Mouse (Mus musculus) right cerebral cortex, adult 2 months (tissue): ENCODE measurements around the gene Tbc1d14.

Source experiments
- DNase-seq, 2 experiments: peaks; one replicate each; pipeline ENCODE4 v3.0.0; 2021 to 2022; ENCODE audit warnings: low spot score in 2 of 2

Gene Tbc1d14

DNA sequence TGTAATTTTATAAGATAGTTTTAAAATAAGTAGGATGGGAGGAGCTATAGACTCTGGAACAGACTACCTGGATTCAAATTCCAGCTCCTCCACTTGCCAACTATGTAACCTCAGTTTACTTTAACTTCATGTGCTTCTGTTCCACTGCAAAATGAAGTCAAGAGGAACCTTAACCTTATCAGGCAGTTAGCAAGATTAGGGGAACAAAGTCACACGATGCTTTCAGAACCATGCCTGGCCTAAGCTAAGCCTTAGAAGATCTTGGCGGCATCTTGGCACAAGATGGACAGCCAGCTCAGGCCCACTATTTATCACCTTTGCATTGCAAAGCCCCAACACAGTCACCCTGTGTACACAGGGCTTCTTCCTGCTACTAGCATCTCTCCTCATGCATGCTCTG is 14.1 kb downstream of the Tbc1d14 start:
- DNase-seq: no peak

DNA sequence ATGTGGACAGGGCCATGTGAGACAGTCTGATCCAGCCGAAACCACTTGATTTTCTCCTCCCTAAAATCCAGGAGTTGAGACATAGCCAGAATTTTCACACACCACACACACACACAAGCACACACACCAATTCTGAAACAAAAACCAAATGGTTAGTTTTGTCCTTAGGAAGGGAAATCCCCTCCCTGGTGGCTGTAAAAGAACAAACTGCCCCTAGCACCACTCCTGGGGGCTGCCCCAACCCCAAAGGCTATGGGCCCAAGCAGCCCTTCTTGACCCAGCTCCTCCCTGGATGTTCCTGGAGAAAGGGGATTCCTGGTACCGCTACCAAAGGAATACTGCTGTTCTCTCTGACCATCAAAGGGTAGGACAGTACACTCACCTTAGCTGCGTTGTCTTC is 16.6 kb downstream of the Tbc1d14 start:
- no peak for DNase-seq

DNA sequence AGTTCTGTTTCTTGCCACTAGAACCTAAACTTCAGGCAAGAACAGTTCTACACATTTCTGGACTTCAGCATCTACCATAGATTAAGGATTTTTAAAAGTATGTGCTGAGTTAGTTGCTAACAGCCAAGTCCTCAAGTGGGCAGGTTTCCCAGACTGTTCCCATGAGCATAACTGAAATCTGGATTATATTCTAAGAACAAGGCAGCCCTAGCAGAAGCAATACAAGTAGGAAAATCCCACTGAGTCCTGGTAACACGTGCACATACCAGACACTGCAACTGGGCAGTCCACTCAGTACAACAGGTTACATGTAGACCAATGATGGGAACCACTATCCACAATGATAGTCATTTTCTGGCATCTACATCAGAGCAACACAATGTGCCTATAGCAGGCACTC is 17.3 kb downstream of the Tbc1d14 start:
- DNase-seq: no peak

DNA sequence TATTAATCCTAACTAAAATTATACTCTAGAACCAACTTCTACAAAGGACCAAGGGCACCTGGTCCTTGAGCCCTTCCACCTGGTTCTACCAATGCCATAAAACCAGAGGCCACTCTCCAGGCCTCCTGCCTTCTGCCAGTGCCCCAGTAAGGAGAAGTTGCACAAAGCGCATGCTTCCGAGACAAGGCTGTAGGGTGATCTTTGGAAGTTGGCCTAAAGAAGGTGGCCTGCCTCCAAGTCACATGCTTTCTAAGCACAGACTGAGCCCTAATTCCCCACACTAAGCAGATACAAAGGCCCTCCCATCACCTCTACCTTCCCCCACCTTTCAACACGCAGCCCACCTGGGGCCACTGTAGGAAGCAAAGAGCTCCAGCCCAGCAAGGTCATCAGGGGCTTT is 17.8 kb downstream of the Tbc1d14 start:
- no peak for DNase-seq

DNA sequence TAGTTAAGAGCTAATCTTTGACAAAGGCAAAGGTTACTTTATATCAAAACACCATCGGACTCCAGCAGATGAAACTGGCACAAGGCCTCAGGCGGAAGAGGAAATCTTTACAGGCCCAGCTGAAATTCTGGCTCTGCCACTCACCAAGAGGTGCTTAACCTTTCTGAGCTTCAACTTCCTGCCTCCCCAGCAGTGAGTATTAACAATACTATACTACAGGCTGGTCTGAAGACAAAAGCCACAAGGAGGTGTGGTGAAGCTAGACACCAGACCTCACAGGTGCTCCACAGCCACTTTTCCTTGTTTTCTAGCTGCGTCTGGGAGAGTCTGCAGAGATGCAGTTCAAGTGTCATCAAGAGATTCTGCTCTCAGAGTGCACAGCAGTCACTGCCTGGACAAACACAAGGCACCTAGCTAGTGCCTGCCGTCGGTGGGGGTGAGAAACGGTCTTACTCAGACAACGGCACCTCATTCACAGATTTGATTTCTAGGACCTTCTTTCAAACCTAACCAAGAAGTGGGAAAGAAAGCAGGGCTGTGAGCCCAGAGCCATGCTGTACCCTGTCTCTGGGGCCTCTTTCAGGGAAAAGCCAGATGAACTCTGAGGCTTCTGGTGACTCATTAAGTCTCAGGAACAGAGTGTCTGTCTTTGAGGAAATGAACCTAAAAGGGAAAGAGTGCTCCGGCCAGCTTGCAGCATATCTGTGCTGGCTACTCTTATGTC is 18.8 kb downstream of the Tbc1d14 start:
- DNase-seq: no peak

DNA sequence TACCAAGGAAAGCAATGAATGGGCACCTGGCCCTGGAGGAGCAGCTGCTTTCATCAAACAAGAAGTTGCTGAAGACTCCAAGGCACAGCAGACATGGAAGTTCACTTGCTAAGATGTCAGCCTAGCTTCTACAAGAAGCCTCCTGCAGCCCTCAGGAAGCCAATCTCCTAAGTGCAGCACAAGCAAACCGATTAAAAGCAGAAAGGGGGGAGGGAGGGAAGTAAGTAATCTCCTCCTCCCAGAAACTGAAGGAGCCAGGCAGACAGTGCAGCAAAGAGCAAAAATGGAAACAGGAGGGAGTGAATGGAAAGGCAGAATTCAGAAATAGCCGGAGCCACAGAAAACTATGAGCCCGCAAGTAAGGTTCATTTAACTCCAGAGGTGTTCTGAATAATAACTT is 19.7 kb downstream of the Tbc1d14 start:
- DNase-seq: no peak

DNA sequence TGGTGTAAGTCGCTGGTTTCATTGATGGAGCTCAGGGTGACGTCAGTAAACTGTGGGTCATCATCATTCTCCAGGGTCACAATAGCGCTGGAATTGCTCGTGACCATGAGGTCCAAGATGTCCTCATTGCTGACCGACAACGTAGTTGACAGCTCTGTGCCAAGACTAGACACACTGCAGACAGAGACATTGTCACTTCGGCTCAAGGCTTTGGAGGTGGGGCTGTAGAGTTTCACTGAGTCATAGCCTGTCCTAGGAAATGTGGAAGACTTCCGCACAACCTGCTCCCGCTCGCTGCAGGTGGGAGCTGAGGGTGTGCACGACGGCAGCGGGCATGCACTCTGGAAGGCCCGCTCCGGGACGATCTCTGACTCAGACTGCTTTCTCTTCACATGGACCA is 21.7 kb downstream of the Tbc1d14 start:
- no peak for DNase-seq

DNA sequence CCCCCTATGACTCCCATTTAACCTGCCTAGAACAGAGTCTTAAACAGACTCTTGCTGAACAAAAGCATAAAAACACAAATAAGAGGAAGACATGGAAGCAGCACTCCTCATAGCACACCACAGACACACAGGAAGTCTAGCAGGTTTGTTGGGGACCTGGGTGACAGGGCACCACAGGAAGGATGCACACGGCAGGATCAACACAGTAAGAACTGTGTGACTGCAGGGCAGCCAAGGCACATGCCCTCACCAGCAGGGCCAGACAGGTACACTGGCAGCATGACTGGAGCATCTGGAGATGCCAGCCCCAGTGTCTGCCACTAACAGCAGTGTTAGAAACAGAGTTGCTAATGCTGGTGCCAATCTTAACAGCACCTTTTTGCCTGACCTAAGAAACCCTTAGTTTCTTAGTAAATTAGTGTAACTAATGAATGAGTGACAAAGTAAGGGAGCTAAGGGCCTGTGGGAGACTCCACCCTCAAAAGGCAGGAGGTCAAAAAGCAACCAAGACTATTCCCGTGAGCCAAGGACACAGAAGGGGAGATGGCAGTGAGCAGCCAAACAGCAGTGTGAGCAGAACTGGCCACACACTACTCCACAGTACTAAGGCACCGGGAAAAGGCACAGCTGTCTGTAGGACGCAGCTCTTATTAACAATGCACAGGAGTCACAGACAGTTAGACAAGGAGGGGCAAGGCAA is 22.4 kb downstream of the Tbc1d14 start:
- DNase-seq: no peak

DNA sequence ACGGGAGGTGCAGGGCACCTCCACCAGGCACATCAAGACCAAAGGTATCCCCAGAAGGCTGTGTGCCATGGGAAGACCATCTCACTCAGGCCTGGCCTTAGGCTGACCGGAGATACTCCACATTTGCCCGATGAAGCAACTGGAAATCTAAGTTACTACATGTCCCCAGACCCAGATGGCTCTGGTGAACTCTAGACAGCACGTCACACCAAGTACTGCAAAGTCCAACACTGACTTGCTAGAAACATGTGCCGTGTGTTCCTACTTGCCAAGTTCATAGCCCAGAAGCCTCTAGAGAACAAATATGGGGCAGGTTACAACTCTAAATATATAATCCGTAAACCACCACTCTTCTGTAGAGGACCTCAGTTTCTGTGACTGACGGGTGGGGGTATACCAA is 23.0 kb downstream of the Tbc1d14 start:
- no peak for DNase-seq

DNA sequence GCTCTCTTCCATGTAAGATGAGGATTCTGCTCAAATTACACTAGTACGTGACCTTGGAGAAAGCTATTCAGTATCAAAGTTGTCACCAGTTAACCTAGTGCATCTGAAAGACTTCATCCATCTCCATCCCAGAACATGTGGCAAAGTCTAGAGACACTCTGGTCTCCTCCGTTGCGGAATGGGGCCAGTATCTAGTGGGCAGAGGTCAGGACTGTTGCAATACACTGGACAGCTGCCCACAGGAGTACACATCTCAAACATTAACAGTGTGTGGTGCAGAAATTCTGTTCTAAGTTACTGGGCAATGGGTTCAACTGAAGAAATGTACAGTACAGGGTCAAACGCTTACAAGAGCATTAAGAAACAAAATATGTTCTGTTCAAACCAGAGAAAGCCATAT is 25.0 kb downstream of the Tbc1d14 start:
- no peak for DNase-seq

DNA sequence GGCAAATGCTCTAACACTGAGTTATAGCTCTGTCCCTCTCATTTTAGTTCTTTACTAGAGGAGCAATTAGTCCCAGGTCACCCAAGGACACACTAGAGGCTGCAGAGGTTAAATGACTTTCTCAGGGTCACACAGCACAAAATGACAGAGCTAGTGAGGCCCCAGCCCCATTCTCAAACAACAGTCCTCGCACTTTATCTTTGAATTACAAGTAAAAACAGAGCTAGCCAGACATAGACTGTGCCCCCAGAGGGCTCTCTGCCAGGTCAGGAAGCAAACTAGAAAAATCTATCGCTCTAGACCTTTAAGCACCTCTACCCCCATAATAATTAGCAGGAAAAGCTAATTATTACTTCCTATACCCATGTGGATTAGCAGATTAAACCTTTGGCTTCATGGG is 25.4 kb downstream of the Tbc1d14 start:
- DNase-seq: no peak

DNA sequence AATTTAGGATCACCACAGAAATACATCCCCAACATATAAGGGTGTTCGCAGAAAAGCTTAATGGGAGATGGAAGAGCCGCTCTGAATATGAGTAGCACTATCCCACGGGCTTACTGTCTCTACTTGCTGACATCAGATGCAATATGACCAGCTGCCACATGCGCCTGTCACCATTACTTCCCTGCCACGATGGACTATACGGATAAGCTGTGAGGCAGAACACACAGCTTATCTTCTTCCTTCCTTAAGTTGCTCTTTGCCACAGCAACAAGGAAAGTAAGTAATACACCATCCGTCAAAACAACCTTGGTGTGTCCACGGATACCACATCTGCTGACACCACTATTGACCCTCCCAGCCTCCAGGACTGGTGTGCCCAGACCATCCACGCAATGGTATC is 28.5 kb downstream of the Tbc1d14 start:
- DNase-seq: no peak

DNA sequence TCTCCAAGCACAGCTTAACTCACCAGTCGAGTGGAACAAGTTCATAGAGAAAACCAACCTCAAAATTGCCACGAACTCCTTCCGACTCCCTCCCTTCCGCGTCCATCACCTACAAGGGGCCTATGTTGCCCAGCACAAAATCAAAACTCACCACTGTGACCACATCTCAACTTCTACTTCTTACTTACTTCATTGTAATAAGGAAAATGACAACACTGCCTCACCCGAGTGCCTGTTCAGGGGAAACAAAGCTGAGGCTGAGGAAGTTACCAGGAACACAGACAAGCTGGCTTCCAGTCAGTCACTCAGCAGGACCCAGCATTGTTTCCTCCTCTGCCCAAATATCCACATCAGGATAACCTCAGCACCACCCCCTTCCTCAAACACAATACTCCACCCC is 29.3 kb downstream of the Tbc1d14 start:
- no peak for DNase-seq

DNA sequence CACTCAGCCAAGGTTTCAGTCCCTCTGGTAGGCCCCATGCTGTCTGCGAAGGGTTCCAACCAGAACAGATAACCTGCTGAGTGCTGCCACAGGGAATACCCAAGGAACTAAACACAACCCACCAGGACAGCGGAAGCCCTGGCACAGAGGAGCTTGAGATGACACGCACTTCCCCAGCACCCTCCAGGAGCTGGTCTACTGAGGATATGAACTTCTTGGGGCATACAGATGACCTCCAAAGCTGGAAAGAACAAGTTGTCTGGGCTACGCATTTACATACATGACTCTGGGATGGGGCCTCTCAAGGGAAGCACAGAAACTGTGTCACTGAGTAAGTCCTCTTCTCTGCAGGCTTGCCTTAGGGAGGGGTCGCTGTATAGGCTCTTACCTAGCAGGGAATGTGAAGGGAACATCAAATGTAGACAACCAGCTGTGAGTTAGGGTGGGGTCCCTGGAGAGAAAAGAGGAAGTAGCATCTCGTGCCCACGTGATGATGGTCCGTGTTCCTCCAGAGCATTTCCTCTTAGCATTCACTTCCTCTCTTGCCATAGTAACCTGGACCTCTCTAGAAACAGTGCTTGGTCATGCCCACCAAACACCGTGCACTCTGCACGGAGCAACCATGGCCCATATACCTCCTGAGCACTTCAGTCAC is 30.2 kb downstream of the Tbc1d14 start:
- DNase-seq: no peak

DNA sequence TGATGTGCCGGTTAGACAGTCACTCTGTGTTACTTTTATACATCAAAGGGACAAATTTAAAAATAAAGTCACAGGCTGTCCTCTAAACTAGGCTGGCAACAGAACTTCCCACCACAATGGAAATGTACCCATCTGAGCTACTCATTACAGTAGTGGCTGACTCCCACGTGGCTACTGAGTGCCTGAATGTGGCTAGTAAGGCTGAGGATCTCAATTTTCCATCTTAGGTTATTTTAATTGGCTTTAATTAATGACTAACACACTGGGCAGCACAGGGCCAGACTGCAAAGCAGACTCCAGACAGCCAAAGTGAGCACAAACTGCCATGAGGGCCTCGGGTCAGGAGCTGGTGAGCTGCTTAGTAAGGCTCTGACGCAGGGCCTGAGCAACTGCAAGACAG is 31.6 kb downstream of the Tbc1d14 start:
- no peak for DNase-seq

DNA sequence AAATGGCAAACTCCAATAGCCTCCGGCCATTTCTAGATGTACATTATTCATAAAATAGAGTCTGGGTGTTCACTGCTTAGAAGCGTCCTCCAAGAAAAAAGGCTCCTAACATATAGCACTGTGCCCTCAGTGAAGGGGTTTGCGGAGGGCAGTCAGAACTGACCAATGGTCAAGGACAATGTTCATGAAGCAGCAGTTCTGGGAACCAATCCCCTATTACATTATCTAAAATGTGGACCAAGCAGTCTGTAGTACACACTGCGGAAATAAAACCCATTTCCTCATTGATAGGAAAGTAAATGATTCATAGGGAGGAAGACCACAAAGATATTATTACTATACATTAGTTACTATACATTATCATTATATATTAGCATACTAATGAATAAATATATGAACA is 32.6 kb downstream of the Tbc1d14 start:
- no peak for DNase-seq

DNA sequence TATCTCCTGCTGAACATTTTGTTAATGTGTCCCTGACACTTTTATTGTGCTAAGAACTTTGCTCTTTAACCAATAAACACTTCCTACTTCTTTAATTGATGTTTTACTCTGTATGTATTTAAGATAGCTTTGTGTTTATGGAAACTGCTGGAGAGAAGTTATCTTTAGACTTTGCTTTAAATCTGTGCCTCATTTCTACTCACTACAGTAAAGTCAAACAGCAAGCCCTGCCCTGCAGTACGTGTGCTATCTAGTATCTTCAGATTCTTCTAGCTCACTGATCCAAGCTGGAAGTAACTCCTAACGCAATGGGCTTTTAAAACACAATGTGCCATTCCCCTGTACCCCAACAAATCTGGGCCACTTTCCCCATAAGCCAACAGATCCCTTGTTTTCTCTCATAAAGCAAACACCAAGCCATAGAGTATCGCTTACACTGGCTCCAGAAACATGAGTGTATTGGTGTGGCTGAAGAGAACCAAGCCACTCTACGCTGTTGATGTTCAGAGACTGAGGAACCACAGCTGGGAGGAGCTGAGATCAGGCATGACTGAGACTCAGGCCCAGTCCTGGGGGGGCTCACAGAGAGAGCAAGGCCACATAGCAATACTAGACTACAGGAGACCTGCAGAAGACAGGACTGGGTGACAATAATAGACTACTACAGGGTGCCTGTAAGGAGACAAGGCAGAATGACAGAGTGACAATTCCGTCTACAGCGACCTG is 33.4 kb downstream of the Tbc1d14 start:
- no peak for DNase-seq

DNA sequence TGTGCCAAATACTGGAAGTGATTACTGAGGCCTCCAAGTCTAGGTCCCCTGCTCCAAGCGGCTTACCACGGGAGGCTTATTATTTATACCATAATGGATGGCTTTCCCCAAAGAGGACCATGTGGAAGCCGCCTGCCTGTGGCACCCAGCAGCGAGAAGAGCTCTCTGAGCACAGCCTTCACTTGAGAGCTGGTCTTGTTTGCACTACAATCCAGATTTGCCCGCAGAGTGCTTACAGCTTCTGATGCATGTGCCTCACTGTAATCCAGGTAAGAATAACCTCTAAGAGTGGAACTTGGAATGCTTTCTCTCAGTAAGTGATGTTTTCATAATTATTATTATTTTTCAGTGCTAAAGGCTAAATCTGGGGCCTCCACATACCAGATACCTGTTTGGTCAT is 34.0 kb downstream of the Tbc1d14 start:
- no peak for DNase-seq

DNA sequence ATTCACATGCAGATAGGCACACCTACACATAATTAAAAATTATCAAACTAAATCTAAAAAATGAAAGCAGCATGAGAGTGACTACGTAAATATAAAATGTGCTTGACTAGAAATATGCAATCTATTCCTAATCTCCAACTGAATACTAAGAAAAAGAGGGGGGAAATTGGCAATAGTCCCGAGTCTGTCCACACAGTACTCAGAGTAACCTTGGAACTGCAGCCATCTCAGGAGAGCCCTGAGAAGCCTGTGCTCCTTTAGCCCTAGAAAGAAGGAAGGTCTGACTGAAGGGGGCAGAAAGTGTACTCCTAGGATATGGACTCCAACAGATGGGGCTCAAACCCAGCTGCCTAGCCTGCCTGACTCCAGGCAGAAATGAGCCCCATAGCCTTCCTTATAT is 34.5 kb downstream of the Tbc1d14 start:
- no peak for DNase-seq

DNA sequence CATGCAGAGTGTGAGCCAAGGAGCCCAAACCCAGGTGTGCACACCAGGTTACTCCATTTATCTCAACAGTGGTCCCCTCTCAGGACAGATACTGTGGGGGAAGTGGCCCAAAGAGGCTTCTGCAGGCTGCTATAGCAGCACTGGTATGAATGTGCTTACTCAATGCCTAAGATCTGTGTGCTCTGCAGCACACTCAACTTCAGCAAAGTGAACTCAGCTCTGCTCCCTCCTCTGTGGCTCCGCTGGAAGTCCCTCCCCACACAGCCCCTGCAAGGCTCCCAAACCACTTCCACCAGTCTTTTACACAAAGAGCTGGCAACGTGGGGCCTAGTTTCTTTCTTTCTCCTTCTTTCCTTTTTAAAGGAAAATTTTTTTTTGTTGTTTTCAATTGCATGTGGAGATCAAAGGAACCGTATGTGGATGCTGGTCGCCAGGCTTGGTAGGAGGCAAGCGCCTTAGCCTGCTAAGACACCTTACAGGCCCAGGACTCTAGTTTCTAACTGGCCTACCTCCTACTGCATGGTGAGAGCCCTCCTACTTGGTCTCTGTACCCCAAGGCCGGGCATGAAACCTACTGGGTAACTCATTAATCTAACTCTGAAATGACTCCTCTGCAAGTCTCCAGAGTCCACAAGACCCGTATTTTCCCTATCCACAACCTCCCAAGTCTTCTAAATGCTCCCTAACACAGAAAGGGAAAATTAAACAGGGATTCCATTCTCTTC is 35.3 kb downstream of the Tbc1d14 start:
- no peak for DNase-seq

DNA sequence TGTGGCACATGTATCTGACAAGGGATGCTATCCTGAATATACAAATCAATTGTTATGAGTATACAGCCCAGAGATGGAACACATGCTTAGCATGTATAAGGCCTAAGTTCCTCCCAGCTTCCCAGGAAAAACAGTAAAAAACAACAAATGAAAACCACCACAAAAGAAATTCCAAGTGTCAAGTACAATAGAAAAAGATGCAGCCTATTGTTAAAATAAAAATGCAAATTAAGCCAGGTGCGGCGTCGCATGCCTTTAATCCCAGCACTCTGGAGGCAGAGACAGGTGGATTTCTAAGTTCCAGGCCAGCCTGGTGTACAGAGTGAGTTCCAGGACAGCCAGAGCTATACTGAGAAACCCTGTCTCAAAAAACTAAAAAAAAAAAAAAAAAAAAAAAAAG is 36.2 kb downstream of the Tbc1d14 start:
- DNase-seq: no peak

DNA sequence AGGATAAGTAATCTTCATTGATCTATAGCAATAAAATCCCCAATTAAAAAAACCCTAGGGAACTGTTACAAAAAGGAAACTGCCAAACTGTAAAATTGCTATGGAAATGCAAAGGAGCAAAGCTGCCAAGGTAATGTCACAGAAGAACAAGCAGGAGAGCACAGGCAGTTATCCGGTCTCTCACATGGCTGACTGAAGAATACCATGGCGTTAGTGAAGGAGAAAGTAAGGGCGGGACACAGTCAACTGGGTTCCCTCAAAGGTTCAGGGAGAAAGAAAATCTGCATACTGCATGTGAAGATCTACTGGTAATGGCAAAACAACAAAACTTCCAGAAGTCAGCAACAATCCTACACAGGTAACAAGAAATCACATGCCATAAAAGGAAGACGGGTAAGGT is 36.8 kb downstream of the Tbc1d14 start:
- no peak for DNase-seq
